Mouse (Mus musculus) kidney, adult 11 months (tissue): ENCODE data around the gene Adipor1.
A peak's percentile ranks its signal among the peaks of the same experiment; 100 is the strongest.
"Not testable (repeated sequence)": the region's sequence is repeated elsewhere in the genome, so short reads cannot be mapped to it uniquely, and the experiment has no call there.

Experiments used
- DNase-seq: peaks from one replicate; pipeline ENCODE4 v3.0.0; 2022

Adipor1 gene

DNA sequence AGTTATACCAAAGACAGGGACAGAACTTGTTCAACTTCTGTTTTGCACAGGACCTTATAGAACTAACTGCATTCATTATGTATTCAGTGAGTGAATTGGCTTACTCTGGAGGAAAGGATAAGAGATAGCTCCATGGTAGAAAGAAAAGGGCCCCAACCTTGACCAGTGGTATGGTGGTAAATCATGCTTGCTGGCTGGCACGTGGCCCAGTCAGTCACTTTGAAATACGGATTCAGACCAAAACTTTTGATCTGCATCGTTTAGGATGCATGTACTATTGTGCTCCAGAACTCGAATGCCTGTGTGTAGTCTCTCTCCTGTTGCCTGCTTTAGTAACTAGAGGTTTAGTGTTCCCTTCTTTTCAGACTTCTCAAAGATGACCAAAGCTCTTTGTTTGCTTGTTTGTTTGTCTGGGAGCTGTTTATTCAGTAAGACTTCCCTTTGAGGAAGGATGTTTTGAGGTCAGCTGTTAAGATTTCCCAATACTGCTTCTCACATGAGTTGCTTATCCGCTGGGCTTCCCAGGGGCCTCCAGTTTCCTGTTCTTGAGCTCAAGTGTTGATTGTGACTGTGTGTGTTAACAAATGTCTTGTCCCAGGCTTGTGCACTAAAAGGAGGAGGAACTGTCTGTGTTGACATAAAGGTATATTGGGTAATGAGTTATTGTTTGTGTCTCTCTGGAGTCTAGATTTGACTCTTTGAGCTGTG is 4.7 kb downstream of the Adipor1 start:
- DNase-seq: no peak

GRCm38 (mm10) chr1:134423911-134424310 is 8.7 kb downstream of the Adipor1 start:
- no peak for DNase-seq

- no peak for DNase-seq
Measured at GRCm38 (mm10) chr1:134426289-134426688, 11.1 kb downstream of the Adipor1 start.

DNA sequence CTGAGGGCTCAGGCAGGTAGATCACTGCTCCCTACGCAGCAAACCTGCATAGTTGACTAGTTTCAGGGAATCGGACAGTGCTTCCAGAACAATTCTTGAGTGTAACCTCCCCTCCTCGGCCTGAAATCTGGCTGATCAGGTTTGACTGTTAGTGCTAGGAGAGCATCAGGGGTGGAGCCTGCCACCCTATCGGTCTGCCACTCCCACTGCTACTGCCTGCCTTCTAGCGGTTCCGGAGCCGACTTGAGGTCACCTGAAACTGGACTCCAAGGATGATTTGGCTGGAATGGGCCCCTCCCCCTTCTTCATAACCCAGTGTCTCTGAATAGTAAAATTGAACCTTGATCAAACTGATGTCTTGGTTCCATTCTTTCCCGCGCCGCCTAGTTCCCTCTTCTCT is 17.8 kb downstream of the Adipor1 start:
- DNase-seq: no peak

DNA sequence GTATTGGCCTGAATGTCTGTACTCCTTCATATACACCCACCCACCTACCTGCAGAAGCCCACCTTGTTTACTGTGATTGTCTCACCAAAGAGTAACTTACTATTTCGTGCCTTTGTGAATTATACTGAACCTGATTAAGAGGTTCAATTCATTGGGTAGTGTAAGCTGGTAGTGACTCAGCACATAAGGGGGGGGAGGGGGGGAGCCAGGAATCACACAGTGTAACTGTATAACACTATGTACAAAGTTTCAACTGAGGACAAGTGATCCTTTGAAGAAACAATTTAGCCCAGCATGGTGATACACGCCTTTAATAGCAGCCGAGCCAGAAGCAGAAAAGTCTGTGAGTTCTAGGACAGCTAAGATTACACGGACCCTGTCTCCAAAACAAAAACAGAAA is 18.3 kb downstream of the Adipor1 start:
- DNase-seq: no peak

- no peak for DNase-seq
Measured at GRCm38 (mm10) chr1:134435414-134435813, 20.2 kb downstream of the Adipor1 start.

DNA sequence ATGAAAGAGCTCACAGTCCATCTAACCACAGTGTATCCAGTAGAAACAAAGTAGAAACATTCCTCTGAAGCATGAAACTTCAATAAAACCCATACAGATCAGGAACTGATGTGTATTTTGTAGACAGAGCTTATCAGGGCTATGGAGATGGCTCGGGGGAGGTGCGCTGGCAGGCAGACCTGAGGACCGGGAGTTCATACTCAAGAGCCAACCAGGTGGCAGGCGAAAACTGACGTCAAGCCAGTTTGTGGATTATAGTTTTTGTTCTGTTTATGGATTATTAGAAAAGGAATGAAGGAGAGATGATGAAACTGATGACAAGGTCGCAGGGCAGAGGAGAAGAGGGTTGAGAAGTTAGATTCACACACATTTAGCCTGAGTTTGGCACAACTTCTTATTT is 25.3 kb downstream of the Adipor1 start:
- no peak for DNase-seq

- DNase-seq: not testable (repeated sequence)
Measured at GRCm38 (mm10) chr1:134441737-134442136, 26.6 kb downstream of the Adipor1 start.

GRCm38 (mm10) chr1:134442394-134442793 is 27.2 kb downstream of the Adipor1 start:
- DNase-seq: no peak

DNA sequence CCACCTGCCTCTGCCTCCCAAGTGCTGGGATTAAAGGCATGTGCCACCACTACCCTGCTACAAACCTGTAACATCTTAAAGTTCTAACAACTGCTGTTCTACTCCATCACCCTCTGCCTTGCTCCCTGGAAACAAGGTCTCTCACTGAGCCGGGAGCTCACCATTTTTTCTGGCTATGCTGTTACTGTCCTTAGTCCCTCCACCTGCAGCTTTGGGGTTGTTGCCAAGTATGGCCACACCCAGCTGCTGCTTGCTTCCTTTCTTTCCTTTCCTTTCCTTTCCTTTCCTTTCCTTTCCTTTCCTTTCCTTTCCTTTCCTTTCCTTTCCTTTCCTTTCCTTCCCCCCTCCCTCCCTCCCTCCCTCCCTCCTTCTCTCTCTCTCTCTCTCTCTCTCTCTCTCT is 28.1 kb downstream of the Adipor1 start:
- not testable (repeated sequence) for DNase-seq

- DNase-seq: no peak
Measured at GRCm38 (mm10) chr1:134445418-134445817, 30.2 kb downstream of the Adipor1 start.

DNA sequence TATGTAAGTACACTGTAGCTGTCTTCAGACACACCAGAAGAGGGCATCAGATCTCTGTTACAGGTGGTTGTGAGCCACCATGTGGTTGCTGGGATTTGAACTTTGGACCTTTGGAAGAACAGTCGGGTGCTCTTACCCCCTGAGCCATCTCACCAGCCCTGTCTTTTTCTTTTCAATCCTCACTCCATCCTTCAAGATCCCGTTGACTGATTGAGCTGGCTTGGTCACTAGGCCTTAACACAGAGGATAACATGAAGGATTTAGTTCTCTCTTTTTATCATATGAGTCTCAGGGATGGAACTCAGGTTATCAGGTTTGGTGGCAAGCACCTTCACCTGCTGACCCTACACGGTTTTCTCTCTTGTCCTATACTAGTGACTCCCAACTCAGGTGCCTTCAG is 33.4 kb downstream of the Adipor1 start:
- DNase-seq: not testable (repeated sequence)

DNA sequence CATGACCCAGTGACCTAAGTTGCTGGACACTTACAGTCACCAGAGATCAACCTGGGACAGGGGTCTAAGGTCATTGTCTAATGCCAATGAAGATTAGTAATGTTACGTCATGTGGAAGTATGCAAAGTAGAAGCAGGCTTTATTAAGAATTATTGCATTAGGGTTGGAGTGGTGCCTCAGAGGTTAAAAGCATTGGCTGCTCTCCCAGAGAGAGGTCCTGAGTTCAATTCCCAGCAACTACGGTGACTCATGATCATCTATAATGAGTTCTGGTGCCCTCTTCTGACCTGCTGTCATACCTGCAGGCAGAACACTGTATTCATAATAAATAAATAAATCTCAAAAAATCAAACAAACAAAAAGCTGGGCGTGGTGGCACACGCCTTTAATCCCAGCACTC is 35.0 kb downstream of the Adipor1 start:
- DNase-seq: no peak

- DNase-seq: no peak
Measured at GRCm38 (mm10) chr1:134450986-134451385, 35.8 kb downstream of the Adipor1 start.

DNA sequence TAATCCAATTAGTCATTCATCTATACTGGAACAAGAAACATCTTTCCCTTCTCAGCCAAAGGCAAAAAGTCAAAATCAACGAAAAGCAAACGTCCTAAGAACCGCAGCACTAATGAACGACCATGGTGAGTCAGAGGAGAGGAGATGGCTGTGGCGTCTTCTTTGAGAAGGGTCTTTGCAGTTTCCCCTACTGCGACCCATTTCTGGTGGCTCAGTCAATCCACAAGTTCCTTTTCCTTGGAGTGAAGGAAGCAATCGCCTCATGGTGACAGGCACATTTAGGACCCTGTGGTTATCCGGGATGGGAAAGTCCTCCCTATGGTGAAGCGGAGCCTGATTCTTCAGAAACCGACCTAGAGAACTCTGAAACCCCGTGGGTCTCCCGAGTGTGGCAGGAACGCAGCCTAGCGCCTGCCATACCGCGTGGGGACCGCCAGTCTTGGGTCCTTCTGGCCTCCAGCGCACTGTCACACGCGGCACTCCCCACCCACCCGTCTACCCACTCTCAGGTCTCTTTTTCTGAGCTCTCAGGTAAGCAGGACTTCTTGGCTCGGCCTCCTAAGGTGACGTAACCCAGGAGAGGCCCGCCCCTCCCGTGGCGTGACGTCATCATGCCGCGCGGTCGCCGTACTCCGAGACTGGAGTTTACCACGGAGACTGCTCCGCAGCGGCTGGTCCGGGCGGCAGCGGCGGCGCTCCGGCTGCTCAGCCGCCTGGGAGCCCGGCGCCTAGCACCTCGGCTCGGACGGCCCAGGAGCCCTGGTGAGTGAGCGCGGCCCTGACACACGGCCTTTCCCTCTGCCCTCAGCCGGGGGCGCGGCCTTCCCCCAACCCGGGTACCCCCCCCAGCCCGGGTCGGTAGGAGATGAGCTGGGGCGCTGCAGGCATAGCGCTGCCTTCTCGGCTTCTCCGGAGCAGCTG is 40.0 kb downstream of the Adipor1 start, which contains the start of gene Klhl12:
Gene Klhl12 (plus strand): TSS at position 628 of the 921 bp plus-strand sequence.
- peak; percentile 96 for DNase-seq

DNA sequence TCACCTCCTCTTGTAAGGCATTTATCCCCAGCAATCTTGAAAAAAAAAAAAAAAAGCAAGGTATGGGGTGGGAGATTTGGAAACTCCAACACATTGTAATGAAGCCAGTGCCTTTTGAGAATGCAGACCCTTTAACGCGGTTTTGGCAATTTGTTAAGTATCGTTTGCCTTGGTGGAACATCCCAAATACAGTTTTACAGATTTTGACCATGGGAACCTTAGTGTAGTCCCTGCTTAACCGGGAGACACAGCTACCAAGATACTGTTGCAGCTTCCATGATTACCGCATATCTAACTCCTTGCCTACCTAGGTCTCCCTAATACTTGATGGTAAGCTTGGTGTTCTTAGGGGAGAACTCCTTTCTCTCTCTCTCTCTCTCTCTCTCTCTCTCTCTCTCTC is 40.9 kb downstream of the Adipor1 start:
- DNase-seq: no peak

- DNase-seq: no peak
Measured at GRCm38 (mm10) chr1:134458139-134458727, 43.1 kb downstream of the Adipor1 start.

- DNase-seq: no peak
Measured at GRCm38 (mm10) chr1:134460294-134461284, 45.4 kb downstream of the Adipor1 start.
